Mouse (Mus musculus) testis, adult 2 months (tissue): Measurements from ENCODE around the gene Galnt2. TPM values are rescaled to one million over a fixed set of nuclear protein-coding genes. Genes with fewer than 3 reads are reported as not detected.

ENCODE experiments used
- H3K27ac ChIP-seq: fragments of 200-500 bp; 2 replicates; pipeline ENCODE4 v1.5.1; 2012; ENCODE audit warnings: low read depth, low read length; ENCODE audit not compliant: control insufficient read depth, insufficient read depth
- H3K27me3 ChIP-seq: fragments of 200-500 bp; 2 replicates; pipeline ENCODE4 v1.6.1; 2012; ENCODE audit warnings: mild to moderate bottlenecking, low read length, moderate library complexity; ENCODE audit not compliant: control insufficient read depth, insufficient read depth
- H3K36me3 ChIP-seq: fragments of 200-500 bp; 2 replicates; pipeline ENCODE4 v1.6.1; 2012; ENCODE audit warnings: mild to moderate bottlenecking, low read length; ENCODE audit not compliant: control insufficient read depth, insufficient read depth
- H3K4me1 ChIP-seq: fragments of 200-500 bp; 2 replicates; pipeline ENCODE4 v1.6.1; 2012; ENCODE audit warnings: low read length; ENCODE audit not compliant: control insufficient read depth, insufficient read depth
- H3K4me3 ChIP-seq: fragments of 200-500 bp; 2 replicates; pipeline ENCODE4 v1.5.1; 2012; ENCODE audit warnings: low read depth, mild to moderate bottlenecking, low read length, moderate library complexity, mixed read lengths; ENCODE audit not compliant: control insufficient read depth
- CTCF ChIP-seq: fragments of 200-500 bp; IDR thresholded peaks from 2 replicates; pipeline ENCODE4 v1.5.1; 2012; ENCODE audit warnings: low read depth, mild to moderate bottlenecking, inconsistent platforms, low read length, moderate library complexity; ENCODE audit not compliant: control insufficient read depth, insufficient read depth, insufficient replicate concordance
- POLR2A ChIP-seq: fragments of 200-500 bp; IDR thresholded peaks from 2 replicates; pipeline ENCODE4 v1.6.1; 2012; ENCODE audit warnings: low read depth, mild to moderate bottlenecking, inconsistent platforms, low read length, moderate library complexity; ENCODE audit not compliant: control insufficient read depth
- polyA plus RNA-seq: library from polyadenylated mRNA; depleted of rRNA; stranded (reverse); fragments of >200 nt; gene quantifications from 2 replicates; pipeline ENCODE4 v1.2.3, GENCODE M21; 2012; rRNA removed

Gene Galnt2
- polyA plus RNA-seq = 0.91 and 2.4 TPM in 2 replicates

DNA sequence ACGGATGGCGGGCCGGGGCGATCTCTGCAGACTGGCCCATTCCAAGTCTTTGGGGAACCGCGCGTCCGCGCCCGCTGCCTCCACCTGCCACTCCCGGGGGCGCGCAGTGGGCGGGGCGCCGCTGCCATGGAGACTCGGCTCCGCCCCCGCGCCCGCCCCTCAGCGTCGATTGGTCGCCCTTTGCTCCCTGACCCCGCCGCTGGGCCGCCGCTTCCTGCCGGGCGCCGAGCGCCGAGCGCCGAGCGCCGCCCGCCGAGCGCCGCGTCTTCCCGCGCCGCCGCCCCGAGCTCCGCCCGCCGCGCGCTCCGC is at the start of gene Galnt2:
Gene Galnt2, plus strand, starts transcription at position 216 of the 309 bp plus-strand sequence.
- H3K4me1 ChIP-seq = peaks cover 13% of the 10 kb centered on the region
- no peak for TF ChIP-seq CTCF
- no peak for TF ChIP-seq POLR2A
- no peaks in the 10 kb centered on the region for H3K36me3 ChIP-seq
- H3K27me3 ChIP-seq = no peaks in the 10 kb centered on the region
- no peak within 1 kb of the TSS for H3K27ac ChIP-seq
- H3K4me3 ChIP-seq = peak within 1 kb of the TSS; percentile 75

DNA sequence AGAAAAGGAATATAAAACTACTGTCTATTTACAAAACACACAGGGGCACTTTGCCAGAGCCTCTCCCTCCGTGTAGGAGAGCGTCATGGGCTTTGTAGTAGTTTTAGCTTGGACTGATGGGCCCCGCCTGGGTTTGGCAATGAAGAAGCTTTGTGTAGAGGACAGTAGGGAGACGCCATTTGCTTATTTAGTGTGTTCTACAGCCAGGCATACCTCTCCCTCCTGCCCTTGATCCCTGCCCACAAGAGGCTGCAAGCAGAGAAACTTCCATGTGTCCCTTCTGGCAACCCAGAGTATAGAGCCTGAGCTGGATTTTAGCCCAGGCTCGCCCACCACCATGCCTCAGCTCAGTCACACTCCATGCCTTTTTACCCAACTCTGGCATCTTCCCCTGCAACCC is 49.4 kb upstream of the Galnt2 start:
- Histone ChIP-seq H3K27me3 (no peaks in the 10 kb centered on the region), H3K4me3 (no peak overlapping the region), H3K36me3 (no peaks in the 10 kb centered on the region), H3K4me1 (no peaks in the 10 kb centered on the region), H3K27ac (no peak overlapping the region)
- no peak for TF ChIP-seq POLR2A

DNA sequence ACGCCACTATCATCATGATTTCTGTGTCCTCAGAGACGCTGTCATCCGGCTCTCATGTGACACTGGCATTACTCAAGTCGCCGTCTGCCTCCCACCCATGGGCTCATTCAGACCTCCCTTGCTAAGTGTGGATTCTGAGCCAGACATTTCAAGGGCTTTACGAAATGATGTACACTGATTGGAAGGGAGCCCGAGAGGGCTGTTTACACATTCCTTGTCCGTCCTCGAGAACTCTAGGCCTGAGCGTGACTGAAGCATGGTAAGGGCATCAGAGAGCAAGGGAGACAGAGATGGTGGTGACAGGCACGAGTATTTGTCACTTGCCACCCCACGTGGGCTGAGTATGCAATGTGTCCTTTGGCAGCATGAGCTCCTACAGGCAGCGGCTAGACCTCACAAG is 49.0 kb upstream of the Galnt2 start:
- Histone ChIP-seq H3K4me1 (no peaks in the 10 kb centered on the region), H3K36me3 (no peaks in the 10 kb centered on the region), H3K27me3 (no peaks in the 10 kb centered on the region), H3K4me3 (no peak overlapping the region), H3K27ac (no peak overlapping the region)
- TF ChIP-seq CTCF = no peak

DNA sequence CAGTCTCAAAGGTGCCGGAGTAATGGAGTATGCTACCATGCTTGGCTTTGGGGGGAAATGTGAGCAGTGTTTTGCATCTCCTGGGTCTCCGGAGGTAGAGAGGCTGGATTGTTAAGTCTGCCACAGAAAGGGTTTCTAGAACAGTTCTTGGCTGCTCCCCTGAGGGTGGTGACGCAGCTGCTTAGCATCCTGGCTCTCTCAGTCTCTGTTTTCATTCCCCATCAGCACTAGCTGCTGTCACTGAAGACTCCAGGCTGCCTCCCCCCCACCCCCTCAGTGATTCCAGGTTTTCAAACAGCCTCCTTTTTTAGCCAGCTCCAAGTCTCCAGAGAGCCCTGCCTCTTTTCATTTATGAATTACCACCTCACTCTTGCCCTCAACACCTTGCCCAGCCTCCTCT is 47.1 kb upstream of the Galnt2 start:
- TF ChIP-seq CTCF (no peak), POLR2A (no peak)
- no peak overlapping the region for H3K27ac ChIP-seq
- no peaks in the 10 kb centered on the region for H3K36me3 ChIP-seq
- H3K4me1 ChIP-seq = no peaks in the 10 kb centered on the region
- no peak overlapping the region for H3K4me3 ChIP-seq
- H3K27me3 ChIP-seq = no peaks in the 10 kb centered on the region

DNA sequence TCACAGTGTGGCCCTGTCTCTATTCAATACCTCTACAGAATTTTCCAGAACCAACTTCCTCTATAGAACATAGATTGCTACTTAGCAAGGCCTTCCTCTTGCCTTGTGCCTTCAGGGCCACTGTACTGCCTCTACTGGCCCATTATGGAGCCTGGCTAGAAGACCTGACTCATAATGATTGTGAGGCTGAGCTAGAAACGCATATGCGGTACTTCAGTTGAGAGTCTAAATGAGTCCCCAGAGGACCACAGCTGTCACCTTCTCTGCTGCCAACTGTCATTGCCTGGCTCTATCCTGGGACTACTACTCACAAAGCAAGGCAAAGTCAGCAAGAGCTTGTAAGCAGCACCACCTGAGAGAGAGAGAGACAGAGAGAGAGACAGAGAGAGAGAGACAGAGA is 46.7 kb upstream of the Galnt2 start:
- no peaks in the 10 kb centered on the region for H3K27me3 ChIP-seq
- no peaks in the 10 kb centered on the region for H3K36me3 ChIP-seq
- TF ChIP-seq CTCF (no peak), POLR2A (no peak)
- H3K27ac ChIP-seq = no peak overlapping the region
- H3K4me1 ChIP-seq = no peaks in the 10 kb centered on the region
- H3K4me3 ChIP-seq = no peak overlapping the region

DNA sequence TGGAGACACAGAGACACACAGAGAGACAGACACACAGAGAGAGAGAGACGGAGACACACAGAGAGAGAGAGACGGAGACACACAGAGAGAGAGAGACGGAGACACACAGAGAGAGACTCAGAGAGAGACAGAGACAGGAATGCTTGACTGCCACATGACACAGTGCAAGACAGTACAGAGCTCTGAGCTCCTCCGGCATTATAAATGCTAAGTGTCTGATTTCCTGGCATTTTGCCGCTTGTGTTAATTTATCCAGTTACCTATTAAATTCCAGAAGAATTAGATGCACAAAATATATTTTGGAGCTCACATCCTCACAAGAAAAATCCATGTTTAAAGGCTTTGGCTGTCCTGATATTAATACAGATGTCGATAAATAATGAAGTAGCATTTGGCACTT is 46.1 kb upstream of the Galnt2 start:
- H3K27ac ChIP-seq = no peak overlapping the region
- no peaks in the 10 kb centered on the region for H3K36me3 ChIP-seq
- no peaks in the 10 kb centered on the region for H3K4me1 ChIP-seq
- H3K4me3 ChIP-seq = no peak overlapping the region
- no peak for TF ChIP-seq CTCF
- TF ChIP-seq POLR2A = no peak
- H3K27me3 ChIP-seq = no peaks in the 10 kb centered on the region

DNA sequence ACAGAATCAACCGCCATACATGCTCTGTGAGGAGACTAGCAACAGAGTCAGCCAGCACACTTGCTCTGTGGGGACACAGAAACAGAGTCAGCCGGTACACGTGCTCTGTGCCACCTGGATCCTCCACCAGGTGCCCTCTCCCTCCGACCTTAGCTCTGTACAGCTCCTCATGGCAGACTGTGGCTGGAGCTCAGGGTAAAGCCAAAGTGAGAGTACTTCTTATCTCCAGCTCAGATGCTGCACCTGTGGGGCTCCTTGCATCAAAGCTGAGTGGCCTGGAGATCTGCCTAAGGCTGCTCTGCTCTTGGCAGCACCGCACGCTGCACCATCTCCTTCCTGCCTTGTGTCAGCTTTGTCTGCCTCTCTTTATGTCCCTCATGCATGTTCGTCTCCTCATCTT is 40.8 kb upstream of the Galnt2 start:
- no peak overlapping the region for H3K4me3 ChIP-seq
- no peaks in the 10 kb centered on the region for H3K27me3 ChIP-seq
- no peak overlapping the region for H3K27ac ChIP-seq
- H3K4me1 ChIP-seq = peaks cover 4% of the 10 kb centered on the region; the same call in 1 of the 2 replicates
- no peaks in the 10 kb centered on the region for H3K36me3 ChIP-seq
- TF ChIP-seq POLR2A (no peak), CTCF (no peak)

DNA sequence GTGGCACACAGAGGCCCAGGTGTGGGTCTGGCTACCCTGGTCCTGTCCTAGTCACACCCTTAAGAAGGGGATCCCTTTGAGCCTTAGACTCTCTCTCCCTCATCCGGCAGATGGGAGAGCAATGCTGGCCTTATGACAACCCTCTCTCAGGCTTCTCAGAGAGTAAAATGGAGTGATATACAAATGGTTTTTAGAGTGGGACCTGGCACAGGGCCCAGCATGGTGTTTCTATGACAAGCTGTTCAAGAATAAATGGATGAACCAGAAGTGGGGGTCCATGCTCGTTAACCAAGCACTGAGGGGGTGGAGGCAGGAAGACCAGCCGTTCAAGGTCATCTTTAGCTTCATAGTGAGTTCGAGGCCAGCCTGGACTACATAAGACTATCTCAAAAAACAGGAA is 38.9 kb upstream of the Galnt2 start:
- H3K27ac ChIP-seq = no peak overlapping the region
- TF ChIP-seq CTCF = no peak
- no peak for TF ChIP-seq POLR2A
- peaks cover 4% of the 10 kb centered on the region; the same call in 1 of the 2 replicates for H3K4me1 ChIP-seq
- H3K27me3 ChIP-seq = no peaks in the 10 kb centered on the region
- no peak overlapping the region for H3K4me3 ChIP-seq
- no peaks in the 10 kb centered on the region for H3K36me3 ChIP-seq
